Mouse (Mus musculus) hindbrain, embryonic 11.5 days (tissue): Measurements from ENCODE around the gene Macrod1. TPM values are rescaled to one million over a fixed set of nuclear protein-coding genes. Genes with fewer than 3 reads are reported as not detected.

Experiments
- ATAC-seq: fragments of 200-750 bp; cut with Nextera tagmentation; 2 replicates; pipeline ENCODE4 v1.8.0; 2017; ENCODE audit warnings: mild to moderate bottlenecking, moderate TSS enrichment, moderate library complexity; ENCODE audit not compliant: low FRiP score
- DNase-seq: peaks from one replicate; pipeline ENCODE4 v3.0.0-alpha.2; 2015; ENCODE audit warnings: low spot score
- H3K27ac ChIP-seq: fragments of 300-500 bp; sonication (generic); 2 replicates; pipeline ENCODE4 v1.5.1; 2014; ENCODE audit warnings: mild to moderate bottlenecking, low read depth, low read length
- H3K27me3 ChIP-seq: fragments of 300-500 bp; sonication (generic); 2 replicates; pipeline ENCODE4 v1.6.1; 2014; ENCODE audit warnings: mild to moderate bottlenecking, low read length, moderate library complexity, mixed read lengths; ENCODE audit not compliant: control insufficient read depth, insufficient read depth
- H3K36me3 ChIP-seq: fragments of 300-500 bp; sonication (generic); 2 replicates; pipeline ENCODE4 v1.6.1; 2014; ENCODE audit warnings: mild to moderate bottlenecking, low read length, moderate library complexity, mixed read lengths; ENCODE audit not compliant: control insufficient read depth, insufficient read depth
- H3K4me1 ChIP-seq: fragments of 300-500 bp; sonication (generic); replicated peaks from 2 replicates; pipeline ENCODE4 v1.6.1; 2014; ENCODE audit warnings: low read length, mixed read lengths; ENCODE audit not compliant: control insufficient read depth, insufficient read depth
- H3K4me2 ChIP-seq: fragments of 300-500 bp; sonication (generic); replicated peaks from 2 replicates; pipeline ENCODE4 v1.6.1; 2014; ENCODE audit warnings: mild to moderate bottlenecking, low read depth, low read length
- H3K4me3 ChIP-seq: fragments of 300-500 bp; sonication (generic); 2 replicates; pipeline ENCODE4 v1.5.1; 2014; ENCODE audit warnings: low read depth, low read length
- H3K9ac ChIP-seq: fragments of 300-500 bp; sonication (generic); 2 replicates; pipeline ENCODE4 v1.6.1; 2014; ENCODE audit warnings: low read depth, low read length
- H3K9me3 ChIP-seq: fragments of 300-500 bp; sonication (generic); 2 replicates; pipeline ENCODE4 v1.6.1; 2016; ENCODE audit warnings: low read length; ENCODE audit not compliant: control insufficient read depth
- WGBS: fragments of 180-500 bp; shearing (Covaris S2); extraction: QIAGEN DNeasy Blood & Tissue Kit; methylation state at CpG from one replicate; pipeline ENCODE4 v1.1.7; 2014; 5-methylcytosine and 5-hydroxymethylcytosine counted together
- polyA plus RNA-seq: library from polyadenylated mRNA; unstranded; fragments of >200 nt; fragmentation: Nextera tagmentation; extraction: Ambion mirVana; gene quantifications from 2 replicates; pipeline ENCODE4 v1.2.1, GENCODE M21; 2014

The Macrod1 gene
- polyA plus RNA-seq, 1 experiment from 2014 or later, result 3.1 TPM

- peak; percentile 70 for ATAC-seq
- Histone ChIP-seq H3K4me1 (peaks cover 30% of the 10 kb centered on the region), H3K9me3 (no peaks in the 10 kb centered on the region), H3K27ac (peak overlapping the region; percentile 86), H3K27me3 (peaks cover 2% of the 10 kb centered on the region; the same call in 1 of the 2 replicates), H3K9ac (no peak overlapping the region), H3K36me3 (no peaks in the 10 kb centered on the region), H3K4me2 (peak overlapping the region; percentile 6), H3K4me3 (no peak overlapping the region)
- 12% methylated on average over 17 of the region's 17 CpGs for WGBS
- peak; percentile 70 for DNase-seq
Observed at GRCm38 (mm10) chr19:7134631-7135091, 78.1 kb downstream of the Macrod1 start.

GRCm38 (mm10) chr19:7135525-7135924, 78.9 kb downstream of the Macrod1 start:
- DNase-seq (peak; percentile 48), ATAC-seq (peak; percentile 59)
- WGBS, result 2% methylated on average over 9 of the region's 9 CpGs
- Histone ChIP-seq H3K4me1 (peaks cover 30% of the 10 kb centered on the region), H3K36me3 (no peaks in the 10 kb centered on the region), H3K4me2 (no peak overlapping the region), H3K4me3 (no peak overlapping the region; the same call in 1 of the 2 replicates), H3K27me3 (peaks cover 2% of the 10 kb centered on the region; the same call in 1 of the 2 replicates), H3K27ac (peak overlapping the region; percentile 86), H3K9me3 (no peaks in the 10 kb centered on the region), H3K9ac (no peak overlapping the region)

- DNase-seq (peak; percentile 38), ATAC-seq (no peak)
- Histone ChIP-seq H3K9me3 (no peaks in the 10 kb centered on the region), H3K27ac (peak overlapping the region; percentile 86; the same call in 1 of the 2 replicates), H3K27me3 (peaks cover 2% of the 10 kb centered on the region; the same call in 1 of the 2 replicates), H3K9ac (no peak overlapping the region), H3K4me2 (no peak overlapping the region), H3K4me3 (no peak overlapping the region), H3K4me1 (peaks cover 33% of the 10 kb centered on the region), H3K36me3 (no peaks in the 10 kb centered on the region)
- WGBS, result 7% methylated on average over 9 of the region's 9 CpGs
Observed at GRCm38 (mm10) chr19:7136016-7136415, 79.4 kb downstream of the Macrod1 start.

- ATAC-seq, result no peak
- no peak overlapping the region for H3K4me3 ChIP-seq
- WGBS, result 35% methylated on average over 14 of the region's 14 CpGs
Observed at GRCm38 (mm10) chr19:7136714-7137498, 80.3 kb downstream of the Macrod1 start.

DNA sequence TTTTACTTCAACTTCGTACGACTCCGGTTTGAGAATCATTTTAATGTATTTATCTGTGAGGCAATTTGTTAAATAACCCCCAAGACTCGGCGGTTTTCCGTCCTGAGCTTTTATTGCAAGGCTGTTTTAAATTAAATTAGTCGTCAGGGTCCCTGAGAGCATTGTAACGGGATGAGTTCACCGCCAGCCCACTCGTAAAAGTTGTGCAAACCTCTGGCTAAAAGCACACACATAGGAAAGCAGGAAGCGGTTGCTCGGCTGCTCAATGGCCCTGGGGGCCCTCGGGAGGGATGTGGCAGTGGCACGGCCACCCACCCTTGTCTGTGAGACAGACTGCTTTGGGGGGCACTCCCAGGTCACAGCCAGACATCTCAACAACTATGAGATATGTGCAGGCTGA, 81.7 kb downstream of the Macrod1 start:
- ATAC-seq (no peak), DNase-seq (no peak)
- Histone ChIP-seq H3K4me1 (peaks cover 35% of the 10 kb centered on the region), H3K4me2 (no peak overlapping the region), H3K27me3 (peaks cover 2% of the 10 kb centered on the region; the same call in 1 of the 2 replicates), H3K36me3 (no peaks in the 10 kb centered on the region), H3K9ac (no peak overlapping the region), H3K27ac (no peak overlapping the region), H3K4me3 (no peak overlapping the region), H3K9me3 (no peaks in the 10 kb centered on the region)
- WGBS, result 64% methylated on average over 14 of the region's 14 CpGs

More at GRCm38 (mm10) chr19:7136714-7137498, 80.3 kb downstream of the Macrod1 start:
- H3K9ac ChIP-seq, result no peak overlapping the region
- H3K27ac ChIP-seq, result no peak overlapping the region
- peaks cover 35% of the 10 kb centered on the region for H3K4me1 ChIP-seq
- no peaks in the 10 kb centered on the region for H3K36me3 ChIP-seq
- H3K9me3 ChIP-seq, result no peaks in the 10 kb centered on the region
- DNase-seq, result no peak
- no peak overlapping the region for H3K4me2 ChIP-seq
- H3K27me3 ChIP-seq, result peaks cover 2% of the 10 kb centered on the region; the same call in 1 of the 2 replicates

GRCm38 (mm10) chr19:7139321-7139720, 82.7 kb downstream of the Macrod1 start:
- Histone ChIP-seq H3K4me1 (peaks cover 32% of the 10 kb centered on the region), H3K27ac (no peak overlapping the region), H3K4me2 (no peak overlapping the region)

DNA sequence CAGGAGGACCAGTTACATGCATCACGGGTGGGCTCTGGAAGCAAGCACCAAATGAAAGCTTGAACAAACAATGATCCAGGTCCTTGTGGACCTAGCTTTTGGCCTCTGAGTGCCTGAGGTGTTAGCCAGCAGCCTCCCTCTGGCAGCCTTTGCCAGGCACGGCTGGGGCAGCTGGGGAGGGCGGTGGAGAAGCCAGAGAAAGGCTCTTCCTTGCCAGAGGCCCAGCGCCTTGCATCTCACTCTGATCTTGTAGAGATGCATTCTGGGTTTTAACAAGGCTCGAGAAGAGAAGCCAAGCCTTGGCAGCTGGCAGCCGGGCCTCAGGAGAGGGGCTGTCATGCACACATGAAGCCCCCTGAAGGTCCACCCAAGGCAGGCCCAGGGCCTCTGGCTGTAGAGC, 83.8 kb downstream of the Macrod1 start:
- H3K27ac ChIP-seq, result peak overlapping the region; percentile 2; the same call in 1 of the 2 replicates
- H3K4me1 ChIP-seq, result peaks cover 25% of the 10 kb centered on the region
- no peak for ATAC-seq
- H3K9ac ChIP-seq, result no peak overlapping the region
- no peak for DNase-seq
- no peak overlapping the region for H3K4me2 ChIP-seq
- no peak overlapping the region for H3K4me3 ChIP-seq
- peaks cover 3% of the 10 kb centered on the region for H3K27me3 ChIP-seq
- 63% methylated on average over 6 of the region's 6 CpGs for WGBS
- H3K36me3 ChIP-seq, result no peaks in the 10 kb centered on the region
- H3K9me3 ChIP-seq, result no peaks in the 10 kb centered on the region

More at GRCm38 (mm10) chr19:7139321-7139720, 82.7 kb downstream of the Macrod1 start:
- DNase-seq, result no peak
- H3K4me3 ChIP-seq, result no peak overlapping the region
- WGBS, result 74% methylated on average over 4 of the region's 4 CpGs
- ATAC-seq, result no peak
- H3K9ac ChIP-seq, result no peak overlapping the region
- no peaks in the 10 kb centered on the region for H3K9me3 ChIP-seq
- no peaks in the 10 kb centered on the region for H3K36me3 ChIP-seq
- H3K27me3 ChIP-seq, result peaks cover 2% of the 10 kb centered on the region; the same call in 1 of the 2 replicates

- Histone ChIP-seq H3K9ac (no peak overlapping the region), H3K4me2 (no peak overlapping the region), H3K4me3 (no peak overlapping the region), H3K27ac (peak overlapping the region; percentile 51; the same call in 1 of the 2 replicates), H3K9me3 (no peaks in the 10 kb centered on the region), H3K4me1 (peaks cover 19% of the 10 kb centered on the region), H3K36me3 (no peaks in the 10 kb centered on the region), H3K27me3 (peaks cover 7% of the 10 kb centered on the region)
- peak; percentile 41; the same call in 1 of the 2 replicates for ATAC-seq
- DNase-seq, result peak; percentile 19
- WGBS, result 45% methylated on average over 12 of the region's 12 CpGs
Observed at GRCm38 (mm10) chr19:7140856-7141421, 84.3 kb downstream of the Macrod1 start.
